Comparison of ENCODE assay signal across 9 mouse cellular contexts in genomic region chr11:71032491-71033162, GRCm38 (mm10). TPM values are rescaled to one million over a fixed set of nuclear protein-coding genes. Genes with fewer than 3 reads are reported as not detected.
DNase-seq lines count a peak whose midpoint lies in the region; ATAC-seq and TF ChIP-seq lines count a peak whose summit lies in the region.
"Had no signal": no experiment of that assay in that cellular context is flagged by ENCODE, and none has a peak within 500 bp of the region (broad histone marks: within the 10 kb centered on the region; RNA-seq: fewer than 3 reads in every experiment).

No protein-coding gene starts in this region.

- ATAC-seq in hindbrain, embryonic 16.5 days, result peak; percentile 35
- ATAC-seq in limb, embryonic 15.5 days (ENCODE audit: insufficient number of reproducible peaks, low FRiP score, low TSS enrichment, low read depth), result no peak

- H3K4me1 ChIP-seq in kidney, adult 2 months (ENCODE audit: control insufficient read depth, insufficient read depth, low read length), result no peaks in the 10 kb centered on the region
- H3K4me1 ChIP-seq in hindbrain, embryonic 16.5 days (ENCODE audit: control insufficient read depth, insufficient read depth, low read depth, low read length), result peaks cover 12% of the 10 kb centered on the region
- H3K4me1 ChIP-seq in limb, embryonic 15.5 days, result 0 out of 2 replicates have a peak, but pooled peaks cover 13% of the 10 kb centered on the region

- peak overlapping the region; percentile 69 for H3K4me2 ChIP-seq in hindbrain, embryonic 16.5 days (ENCODE audit: low read length)
- peak overlapping the region; percentile 78 for H3K4me2 ChIP-seq in limb, embryonic 15.5 days

- no peaks in the 10 kb centered on the region for H3K27me3 ChIP-seq in kidney, adult 2 months (replicated peaks; ENCODE audit: control insufficient read depth, insufficient read depth, low read length)
- no peaks in the 10 kb centered on the region for H3K27me3 ChIP-seq in hindbrain, embryonic 16.5 days (replicated peaks; ENCODE audit: control insufficient read depth, insufficient read depth, low read length)
- H3K27me3 ChIP-seq in limb, embryonic 15.5 days, result no peaks in the 10 kb centered on the region

- 15% methylated on average over 26 of the region's 26 CpGs for WGBS in kidney, adult 2 months
- 4% methylated on average over 26 of the region's 26 CpGs for WGBS in hindbrain, embryonic 16.5 days
- WGBS in limb, embryonic 15.5 days, result 4% methylated on average over 26 of the region's 26 CpGs

- no peak for TF ChIP-seq CTCF in kidney, adult 2 months (conservative IDR thresholded peaks at IDR 0.05; ENCODE audit: insufficient read depth, insufficient read length, low read depth, low read length)

- H3K27ac ChIP-seq in kidney, adult 2 months (ENCODE audit: insufficient read depth, low read depth, low read length), result no peak overlapping the region
- peak overlapping the region; percentile 97 for H3K27ac ChIP-seq in hindbrain, embryonic 16.5 days (ENCODE audit: low read depth, low read length)
- peak overlapping the region; percentile 93 for H3K27ac ChIP-seq in limb, embryonic 15.5 days
- H3K27ac ChIP-seq: macrophage had no signal

- TF ChIP-seq POLR2A in kidney, adult 2 months (IDR thresholded peaks at IDR 0.05; ENCODE audit: low read depth, low read length), result no peak

- no peaks in the 10 kb centered on the region for H3K36me3 ChIP-seq in kidney, adult 2 months (ENCODE audit: control insufficient read depth, insufficient read depth, low read length)
- H3K36me3 ChIP-seq in hindbrain, embryonic 16.5 days (ENCODE audit: control insufficient read depth, insufficient read depth, low read length), result peaks cover 1% of the 10 kb centered on the region
- H3K36me3 ChIP-seq in limb, embryonic 15.5 days, result peaks cover 7% of the 10 kb centered on the region

- peak overlapping the region; percentile 35; the same call in 1 of the 2 replicates for H3K4me3 ChIP-seq in kidney, adult 2 months (ENCODE audit: insufficient read depth, low read depth, low read length)
- peak overlapping the region; percentile 72 for H3K4me3 ChIP-seq in hindbrain, embryonic 16.5 days (ENCODE audit: low read length)
- H3K4me3 ChIP-seq in limb, embryonic 15.5 days, result peak overlapping the region; percentile 64

- peak overlapping the region; percentile 84 for H3K9ac ChIP-seq in hindbrain, embryonic 16.5 days (ENCODE audit: low read depth, low read length)
- H3K9ac ChIP-seq in limb, embryonic 15.5 days, result peak overlapping the region; percentile 60

- no peak for DNase-seq in kidney, adult 2 months
- no peak for DNase-seq in kidney, adult 9 months
- peak; percentile 1 for DNase-seq in embryo, embryonic 11.5 days (ENCODE audit: low read depth, low spot score)
- peak; percentile 54 to 65 for DNase-seq in right cerebral cortex, postnatal 10 days (ENCODE audit: low spot score in 2 of 2)
- no peak for DNase-seq in spleen, postnatal 14 days (ENCODE audit: low spot score in 2 of 2)
- no peak for DNase-seq in adrenal gland, postnatal 4 days (ENCODE audit: low spot score in 2 of 2)

- no peaks in the 10 kb centered on the region for H3K9me3 ChIP-seq in hindbrain, embryonic 16.5 days (ENCODE audit: control insufficient read depth, low read length)
- H3K9me3 ChIP-seq in limb, embryonic 15.5 days, result no peaks in the 10 kb centered on the region

RNA-seq across cellular contexts. Expression of gene 6330403K07Rik, which starts 0.7 kb away (rescaled TPM):
- polyA plus RNA-seq in kidney, adult 2 months (2012; rRNA removed), result 0.45 and 0.83 TPM in 2 replicates
- polyA plus RNA-seq in hindbrain, embryonic 16.5 days (2015; fragmentation: Nextera tagmentation; extraction: Ambion mirVana), result 661 and 685 TPM in 2 replicates
- 151 and 165 TPM in 2 replicates for polyA plus RNA-seq in limb, embryonic 15.5 days (2015; fragmentation: Nextera tagmentation; extraction: Ambion mirVana)
- 10 to 100 TPM; 24.6 to 28.5 TPM for total RNA-seq in adrenal gland, postnatal 4 days (2021)
- polyA plus RNA-seq: macrophage had no signal

RNA-seq across cellular contexts. Expression of gene Derl2, which starts 13.0 kb away (rescaled TPM):
- polyA plus RNA-seq in kidney, adult 2 months (2012; rRNA removed), result 14.2 and 20.1 TPM in 2 replicates
- polyA plus RNA-seq in hindbrain, embryonic 16.5 days (2015; fragmentation: Nextera tagmentation; extraction: Ambion mirVana), result 30.9 and 32.9 TPM in 2 replicates
- 49.6 and 51.4 TPM in 2 replicates for polyA plus RNA-seq in limb, embryonic 15.5 days (2015; fragmentation: Nextera tagmentation; extraction: Ambion mirVana)
- total RNA-seq in adrenal gland, postnatal 4 days (2021), result 10 to 100 TPM; 43.2 to 44.1 TPM

RNA-seq across cellular contexts. Expression of gene Mis12, which starts 13.2 kb away (rescaled TPM):
- polyA plus RNA-seq in kidney, adult 2 months (2012; rRNA removed), result 2.2 and 4.1 TPM in 2 replicates
- polyA plus RNA-seq in hindbrain, embryonic 16.5 days (2015; fragmentation: Nextera tagmentation; extraction: Ambion mirVana), result 32.3 and 33.4 TPM in 2 replicates
- polyA plus RNA-seq in limb, embryonic 15.5 days (2015; fragmentation: Nextera tagmentation; extraction: Ambion mirVana), result 40.8 and 43.3 TPM in 2 replicates
- total RNA-seq in adrenal gland, postnatal 4 days (2021), result 10 to 100 TPM; 17.9 to 22.7 TPM

RNA-seq across cellular contexts. Expression of gene Dhx33, which starts 28.4 kb away (rescaled TPM):
- 14.9 and 21.7 TPM in 2 replicates for polyA plus RNA-seq in kidney, adult 2 months (2012; rRNA removed)
- polyA plus RNA-seq in hindbrain, embryonic 16.5 days (2015; fragmentation: Nextera tagmentation; extraction: Ambion mirVana), result 12.4 and 14.7 TPM in 2 replicates
- 15.9 and 17.1 TPM in 2 replicates for polyA plus RNA-seq in limb, embryonic 15.5 days (2015; fragmentation: Nextera tagmentation; extraction: Ambion mirVana)
- 10 to 100 TPM; 32.4 to 32.6 TPM for total RNA-seq in adrenal gland, postnatal 4 days (2021)

RNA-seq across cellular contexts. Expression of gene C1qbp, which starts 49.8 kb away (rescaled TPM):
- polyA plus RNA-seq in kidney, adult 2 months (2012; rRNA removed), result 111 and 138 TPM in 2 replicates
- 179 and 184 TPM in 2 replicates for polyA plus RNA-seq in hindbrain, embryonic 16.5 days (2015; fragmentation: Nextera tagmentation; extraction: Ambion mirVana)
- polyA plus RNA-seq in limb, embryonic 15.5 days (2015; fragmentation: Nextera tagmentation; extraction: Ambion mirVana), result 197 and 200 TPM in 2 replicates
- total RNA-seq in adrenal gland, postnatal 4 days (2021), result 100 to 1,000 TPM; 231 to 239 TPM

Comparison
In these comparisons a context has a peak if more than half of its experiments do, and no peak if none do; other contexts are left out.
1. DNase-seq: peak in embryo, embryonic 11.5 days (single experiment) and right cerebral cortex, postnatal 10 days (2 of 2); none in kidney, adult 2 months (single experiment), kidney, adult 9 months (single experiment), spleen, postnatal 14 days (0 of 2) and adrenal gland, postnatal 4 days (0 of 2).
2. RNA of gene 6330403K07Rik, which starts 0.7 kb away (polyA plus RNA-seq): 661 to 685 TPM in hindbrain, embryonic 16.5 days and 151 to 165 TPM in limb, embryonic 15.5 days; 0.45 to 0.83 TPM in kidney, adult 2 months; every median in the first group is over 10 times any median in the second.
3. Peak in every context shown above with its lines, with median percentiles within 50 percentile points of each other: H3K4me3 ChIP-seq.